Mouse (Mus musculus) forebrain, postnatal 0 days (tissue): ENCODE data around the gene Auts2. TPM values are rescaled to one million over a fixed set of nuclear protein-coding genes. Genes with fewer than 3 reads are reported as not detected.

Source experiments
- ATAC-seq: fragments of 200-750 bp; cut with Nextera tagmentation; 2 replicates; pipeline ENCODE4 v1.8.0; 2017; ENCODE audit warnings: mild to moderate bottlenecking, moderate library complexity
- DNase-seq: peaks from one replicate; pipeline ENCODE4 v3.0.0-alpha.2; 2015
- H3K27ac ChIP-seq: fragments of 300-500 bp; sonication (generic); 2 replicates; pipeline ENCODE4 v1.5.1; 2014; ENCODE audit warnings: low read depth, mild to moderate bottlenecking, antibody characterized with exemption, low read length, moderate library complexity, mixed read lengths
- H3K27me3 ChIP-seq: fragments of 300-500 bp; sonication (generic); 2 replicates; pipeline ENCODE4 v1.6.1; 2014; ENCODE audit warnings: mild to moderate bottlenecking, low read length, mixed read lengths; ENCODE audit not compliant: insufficient read depth
- H3K36me3 ChIP-seq: fragments of 300-500 bp; sonication (generic); 2 replicates; pipeline ENCODE4 v1.6.1; 2014; ENCODE audit warnings: mild to moderate bottlenecking, moderate library complexity; ENCODE audit not compliant: insufficient read depth
- H3K4me1 ChIP-seq: fragments of 300-500 bp; sonication (generic); 2 replicates; pipeline ENCODE4 v1.6.1; 2014; ENCODE audit warnings: antibody characterized with exemption; ENCODE audit not compliant: insufficient read depth
- H3K4me2 ChIP-seq: fragments of 300-500 bp; sonication (generic); 2 replicates; pipeline ENCODE4 v1.6.1; 2014; ENCODE audit warnings: low read depth, mild to moderate bottlenecking, moderate library complexity
- H3K4me3 ChIP-seq: fragments of 300-500 bp; sonication (generic); 2 replicates; pipeline ENCODE4 v1.5.1; 2014; ENCODE audit warnings: low read depth, low read length, mixed read lengths
- H3K9ac ChIP-seq: fragments of 300-500 bp; sonication (generic); 2 replicates; pipeline ENCODE4 v1.6.1; 2014; ENCODE audit warnings: mild to moderate bottlenecking
- H3K9me3 ChIP-seq: fragments of 300-500 bp; sonication (generic); 2 replicates; pipeline ENCODE4 v1.6.1; 2016; ENCODE audit warnings: low read length
- CTCF ChIP-seq: sonication (generic); IDR thresholded peaks from 2 replicates; pipeline ENCODE4 v1.5.1; 2016; ENCODE audit warnings: antibody characterized with exemption, control low read depth, low read depth
- WGBS: fragments of 180-500 bp; shearing (Covaris S2); extraction: QIAGEN DNeasy Blood & Tissue Kit; methylation state at CpG from one replicate; pipeline ENCODE4 v1.1.7; 2014; 5-methylcytosine and 5-hydroxymethylcytosine counted together
- polyA plus RNA-seq: library from polyadenylated mRNA; unstranded; fragments of >200 nt; fragmentation: Nextera tagmentation; extraction: Ambion mirVana; gene quantifications from 2 replicates; pipeline ENCODE4 v1.2.1, GENCODE M21; 2015
- total RNA-seq: library from RNA; depleted of rRNA; stranded (reverse); fragments of >200 nt; gene quantifications from 2 replicates; pipeline ENCODE4 v1.2.3, GENCODE M21; 2014

Gene Auts2
- total and polyA plus RNA-seq, 2 experiments from 2014 or later: 40.9 to 66.2 TPM

DNA sequence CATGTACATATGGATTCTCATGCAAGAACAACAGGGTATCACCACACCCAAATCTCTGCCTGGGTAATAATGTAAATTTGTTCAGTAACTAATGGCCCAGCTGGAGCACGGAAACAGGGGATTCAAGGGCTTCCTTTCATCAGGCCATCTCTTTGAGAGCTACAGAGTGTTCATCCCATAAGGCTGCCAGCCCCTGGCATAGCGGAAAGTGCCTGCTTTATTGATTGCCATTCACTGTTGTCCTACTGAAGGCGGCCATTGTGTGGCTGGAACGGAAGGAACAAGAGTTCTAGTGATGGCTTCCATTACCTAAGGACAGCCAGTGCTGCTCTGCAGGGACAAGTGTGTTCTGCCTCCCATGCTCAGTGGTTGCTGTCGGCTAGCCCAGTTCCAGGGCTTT is 865.6 kb downstream of the Auts2 start:
- 42% methylated on average over 5 of the region's 5 CpGs for WGBS
- Histone ChIP-seq H3K36me3 (no peaks in the 10 kb centered on the region), H3K9me3 (no peaks in the 10 kb centered on the region), H3K9ac (no peak overlapping the region), H3K4me1 (0 out of 2 replicates have a peak, but pooled peaks cover 3% of the 10 kb centered on the region), H3K27me3 (no peaks in the 10 kb centered on the region), H3K27ac (no peak overlapping the region), H3K4me2 (no peak overlapping the region), H3K4me3 (no peak overlapping the region)
- DNase-seq: no peak
- peak; percentile 62 for ATAC-seq
- no peak for TF ChIP-seq CTCF

DNA sequence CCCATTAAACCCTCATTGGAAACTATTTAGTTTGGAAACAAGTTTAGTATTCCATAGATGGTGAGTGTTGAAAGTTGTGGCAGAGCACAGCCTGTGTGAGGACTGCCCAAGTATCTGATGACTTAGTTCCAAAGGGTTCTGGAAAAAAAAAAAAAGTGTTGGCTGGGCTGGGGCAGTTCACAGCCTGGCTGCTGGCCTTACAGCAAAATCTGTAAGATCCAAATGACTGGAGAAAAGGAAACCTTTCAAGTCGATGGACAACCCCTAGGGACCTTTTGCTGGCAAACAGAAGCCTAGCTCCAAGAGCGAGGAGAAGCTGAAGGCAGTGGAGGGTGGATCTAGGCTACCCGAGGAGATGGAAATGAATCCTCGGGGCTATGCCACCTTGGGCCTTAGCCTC is 869.4 kb downstream of the Auts2 start:
- DNase-seq (no peak), ATAC-seq (no peak)
- Histone ChIP-seq H3K27ac (no peak overlapping the region), H3K4me2 (no peak overlapping the region), H3K4me1 (no peaks in the 10 kb centered on the region), H3K36me3 (no peaks in the 10 kb centered on the region), H3K9ac (no peak overlapping the region), H3K4me3 (no peak overlapping the region), H3K27me3 (no peaks in the 10 kb centered on the region), H3K9me3 (no peaks in the 10 kb centered on the region)
- WGBS: 85% methylated on average over 4 of the region's 4 CpGs
- no peak for TF ChIP-seq CTCF

DNA sequence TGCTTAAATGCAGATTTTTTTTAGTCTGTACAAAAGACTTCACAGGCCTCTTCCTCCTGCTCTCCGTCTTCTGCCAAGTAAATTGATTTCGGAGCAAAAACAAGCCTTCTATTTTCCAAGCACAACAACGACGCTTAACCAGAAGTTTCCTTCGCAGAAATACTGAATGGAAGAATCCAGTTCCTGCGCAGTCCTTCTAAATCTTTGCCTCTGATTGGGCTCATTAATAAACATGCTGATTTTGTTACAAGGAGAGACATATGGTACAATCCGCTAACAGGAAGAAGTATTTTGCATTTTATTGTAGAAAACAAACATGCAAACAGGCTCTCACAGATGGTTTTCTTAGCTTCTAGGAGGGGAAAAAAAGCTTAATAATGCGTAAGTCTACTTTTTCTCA is 878.1 kb downstream of the Auts2 start:
- H3K9ac ChIP-seq: no peak overlapping the region
- H3K27me3 ChIP-seq: no peaks in the 10 kb centered on the region
- no peak for TF ChIP-seq CTCF
- WGBS: 23% methylated on average over 8 of the region's 8 CpGs
- ATAC-seq (peak; percentile 54), DNase-seq (peak; percentile 62)
- H3K27ac ChIP-seq: no peak overlapping the region
- no peak overlapping the region for H3K4me3 ChIP-seq
- H3K4me1 ChIP-seq: no peaks in the 10 kb centered on the region
- no peak overlapping the region for H3K4me2 ChIP-seq
- H3K36me3 ChIP-seq: no peaks in the 10 kb centered on the region
- H3K9me3 ChIP-seq: no peaks in the 10 kb centered on the region

DNA sequence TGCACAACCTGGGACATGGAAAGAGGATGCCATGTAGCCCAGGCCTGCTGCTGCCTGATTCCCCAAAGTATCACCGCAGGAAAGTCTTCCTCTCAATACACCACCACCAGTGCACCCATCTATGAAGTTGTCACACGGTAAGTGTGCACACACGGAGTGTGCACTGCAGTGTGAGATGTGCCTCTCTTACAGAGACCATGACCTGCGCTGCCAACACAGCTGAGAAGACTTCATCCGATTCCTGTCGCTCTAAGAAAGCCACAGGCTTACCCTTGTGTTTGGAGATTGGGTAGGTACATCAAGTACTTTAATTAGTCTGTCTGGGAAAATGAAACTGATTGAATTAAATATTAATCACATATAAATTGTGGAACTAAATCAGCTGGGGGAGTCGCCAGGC is 878.5 kb downstream of the Auts2 start:
- no peaks in the 10 kb centered on the region for H3K9me3 ChIP-seq
- H3K4me1 ChIP-seq: no peaks in the 10 kb centered on the region
- no peaks in the 10 kb centered on the region for H3K27me3 ChIP-seq
- H3K9ac ChIP-seq: no peak overlapping the region
- WGBS: 52% methylated on average over 7 of the region's 7 CpGs
- DNase-seq (no peak), ATAC-seq (no peak)
- H3K4me3 ChIP-seq: no peak overlapping the region
- H3K36me3 ChIP-seq: no peaks in the 10 kb centered on the region
- no peak for TF ChIP-seq CTCF
- no peak overlapping the region for H3K27ac ChIP-seq
- no peak overlapping the region for H3K4me2 ChIP-seq

GRCm38 (mm10) chr5:131662657-131663056 is 880.5 kb downstream of the Auts2 start:
- Histone ChIP-seq H3K27ac (no peak overlapping the region), H3K4me3 (no peak overlapping the region), H3K9me3 (no peaks in the 10 kb centered on the region), H3K27me3 (no peaks in the 10 kb centered on the region), H3K4me1 (no peaks in the 10 kb centered on the region), H3K4me2 (no peak overlapping the region), H3K9ac (no peak overlapping the region), H3K36me3 (no peaks in the 10 kb centered on the region)
- no peak for TF ChIP-seq CTCF
- no peak for DNase-seq
- ATAC-seq: no peak
- WGBS: 66% methylated on average over 2 of the region's 2 CpGs

DNA sequence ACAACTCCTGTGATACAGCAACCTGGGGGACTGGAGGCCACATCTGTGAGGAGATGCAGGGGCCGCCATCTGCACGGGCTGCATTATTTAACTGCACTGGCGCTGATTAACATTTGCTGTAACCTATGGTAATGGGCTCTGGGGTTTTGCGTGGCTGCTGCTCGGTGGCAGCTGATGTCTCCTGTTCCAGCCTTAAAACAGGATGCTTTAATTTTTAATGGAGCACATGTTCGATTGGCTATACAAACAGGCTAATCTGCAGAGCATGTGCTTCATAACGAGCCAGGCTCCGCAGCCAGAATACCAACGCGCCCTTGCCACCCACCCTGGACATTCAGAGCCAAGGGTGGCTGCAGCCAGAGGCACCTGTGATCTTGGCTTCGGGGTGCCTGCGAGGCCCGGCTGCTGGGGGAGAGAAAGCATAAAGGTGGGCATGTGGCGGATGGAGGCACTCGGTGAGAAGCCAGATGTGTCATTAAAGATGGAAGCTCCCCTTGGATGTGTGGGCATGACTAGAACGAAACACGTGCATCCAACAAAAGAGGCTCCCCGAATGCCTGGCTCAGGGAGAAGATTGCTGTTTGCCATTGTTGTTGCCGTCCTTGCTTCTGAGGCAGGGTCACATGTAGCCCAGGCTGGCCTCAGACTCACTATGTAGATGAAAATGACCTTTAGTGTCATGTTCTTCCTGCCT is 884.2 kb downstream of the Auts2 start:
- Histone ChIP-seq H3K4me1 (no peaks in the 10 kb centered on the region), H3K4me2 (no peak overlapping the region), H3K27ac (no peak overlapping the region), H3K9me3 (no peaks in the 10 kb centered on the region), H3K27me3 (no peaks in the 10 kb centered on the region), H3K36me3 (no peaks in the 10 kb centered on the region), H3K9ac (no peak overlapping the region), H3K4me3 (no peak overlapping the region)
- DNase-seq (no peak), ATAC-seq (no peak)
- WGBS: 61% methylated on average over 19 of the region's 19 CpGs
- no peak for TF ChIP-seq CTCF

DNA sequence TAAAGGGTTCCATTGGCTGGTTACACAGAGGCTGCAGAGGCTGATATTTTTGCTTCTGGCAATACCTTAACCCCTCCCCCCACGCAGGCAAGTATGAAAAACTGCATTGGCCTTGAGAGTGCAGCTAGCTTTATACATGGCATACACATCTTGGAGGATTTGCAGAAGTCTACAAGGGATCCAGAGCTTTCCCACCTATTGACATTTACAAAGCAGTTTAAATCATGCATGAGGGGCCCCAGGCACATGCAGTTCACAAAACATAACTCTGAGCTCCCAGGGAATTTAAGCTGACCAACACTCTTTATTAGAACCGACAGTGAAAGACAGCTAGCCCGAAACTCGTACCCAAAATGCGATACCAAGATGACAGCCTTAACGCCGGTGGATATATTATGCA is 888.9 kb downstream of the Auts2 start:
- TF ChIP-seq CTCF: no peak
- ATAC-seq: no peak
- H3K4me2 ChIP-seq: no peak overlapping the region
- H3K27ac ChIP-seq: no peak overlapping the region
- no peak for DNase-seq
- no peaks in the 10 kb centered on the region for H3K36me3 ChIP-seq
- no peak overlapping the region for H3K9ac ChIP-seq
- no peaks in the 10 kb centered on the region for H3K27me3 ChIP-seq
- H3K4me3 ChIP-seq: no peak overlapping the region
- H3K9me3 ChIP-seq: no peaks in the 10 kb centered on the region
- 48% methylated on average over 7 of the region's 7 CpGs for WGBS
- no peaks in the 10 kb centered on the region for H3K4me1 ChIP-seq
